Mouse (Mus musculus) cortical plate, adult 2 months (tissue): ENCODE measurements around the gene Exosc7. TPM values are rescaled to one million over a fixed set of nuclear protein-coding genes. Genes with fewer than 3 reads are reported as not detected.

ENCODE experiments used
- H3K27ac ChIP-seq: fragments of 200-500 bp; 2 replicates; pipeline ENCODE4 v1.5.1; 2012; ENCODE audit warnings: low read length, control low read depth, inconsistent platforms; ENCODE audit not compliant: insufficient read depth
- H3K4me1 ChIP-seq: fragments of 200-500 bp; 2 replicates; pipeline ENCODE4 v1.6.1; 2011; ENCODE audit warnings: low read length; ENCODE audit not compliant: control insufficient read depth, insufficient read depth
- H3K4me3 ChIP-seq: fragments of 200-500 bp; 2 replicates; pipeline ENCODE4 v1.5.1; 2011; ENCODE audit warnings: mild to moderate bottlenecking, low read length, control low read depth; ENCODE audit not compliant: insufficient read depth
- CTCF ChIP-seq: fragments of 200-500 bp; IDR thresholded peaks from 2 replicates; pipeline ENCODE4 v1.5.1; 2011; ENCODE audit warnings: mild to moderate bottlenecking, control low read depth, low read length; ENCODE audit not compliant: insufficient read depth; ENCODE audit errors: extremely low read depth
- POLR2A ChIP-seq: fragments of 200-500 bp; IDR thresholded peaks from 2 replicates; pipeline ENCODE4 v1.6.1; 2011; ENCODE audit warnings: mild to moderate bottlenecking, low read length, control low read depth; ENCODE audit not compliant: insufficient read depth; ENCODE audit errors: extremely low read depth
- polyA plus RNA-seq: library from polyadenylated mRNA; depleted of rRNA; stranded (reverse); fragments of >200 nt; gene quantifications from 2 replicates; pipeline ENCODE4 v1.2.3, GENCODE M21; 2012

Gene Exosc7
- polyA plus RNA-seq, 1 experiment = 65.1 TPM

DNA sequence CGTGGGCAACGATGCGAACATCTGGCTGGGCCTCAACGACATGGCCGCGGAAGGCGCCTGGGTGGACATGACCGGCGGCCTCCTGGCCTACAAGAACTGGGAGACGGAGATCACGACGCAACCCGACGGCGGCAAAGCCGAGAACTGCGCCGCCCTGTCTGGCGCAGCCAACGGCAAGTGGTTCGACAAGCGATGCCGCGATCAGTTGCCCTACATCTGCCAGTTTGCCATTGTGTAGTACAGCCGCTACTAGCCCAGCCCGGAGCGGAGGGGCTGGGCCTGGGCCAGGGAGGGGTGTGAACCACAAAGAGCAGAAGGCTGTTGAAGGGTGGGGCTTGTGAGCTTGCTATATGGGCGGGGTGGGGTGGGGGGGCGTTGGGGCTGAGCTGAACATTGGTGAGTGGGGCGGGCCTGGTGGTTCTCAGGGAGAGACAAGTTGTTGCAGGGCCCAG is 43.9 kb downstream of the Exosc7 start:
- TF ChIP-seq POLR2A (no peak), CTCF (no peak)
- H3K4me3 ChIP-seq = no peak overlapping the region

DNA sequence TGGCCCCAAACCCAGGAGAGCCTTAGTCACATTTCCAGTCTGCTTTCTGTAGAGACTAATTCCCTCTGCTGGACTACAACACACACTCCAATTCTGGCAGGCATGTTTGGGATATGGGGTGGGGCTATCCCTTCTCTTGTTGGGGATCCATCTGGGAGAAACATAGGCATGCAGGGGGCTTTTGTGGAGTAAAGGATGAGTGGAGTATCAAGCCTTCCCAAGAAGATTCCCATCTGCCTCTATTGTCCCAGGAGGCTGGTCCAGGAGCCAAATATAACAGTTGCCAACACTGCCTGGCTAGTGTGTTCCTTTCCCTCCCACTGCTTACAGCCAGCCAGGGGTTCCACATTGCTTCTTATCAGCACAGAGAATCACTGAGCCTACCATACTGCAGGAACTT is 44.7 kb downstream of the Exosc7 start:
- Histone ChIP-seq H3K4me3 (no peak overlapping the region), H3K27ac (no peak overlapping the region), H3K4me1 (no peaks in the 10 kb centered on the region)
- no peak for TF ChIP-seq CTCF
- no peak for TF ChIP-seq POLR2A

More for the DNA sequence above, 43.9 kb downstream of the Exosc7 start:
- H3K4me1 ChIP-seq = no peaks in the 10 kb centered on the region
- H3K27ac ChIP-seq = no peak overlapping the region

DNA sequence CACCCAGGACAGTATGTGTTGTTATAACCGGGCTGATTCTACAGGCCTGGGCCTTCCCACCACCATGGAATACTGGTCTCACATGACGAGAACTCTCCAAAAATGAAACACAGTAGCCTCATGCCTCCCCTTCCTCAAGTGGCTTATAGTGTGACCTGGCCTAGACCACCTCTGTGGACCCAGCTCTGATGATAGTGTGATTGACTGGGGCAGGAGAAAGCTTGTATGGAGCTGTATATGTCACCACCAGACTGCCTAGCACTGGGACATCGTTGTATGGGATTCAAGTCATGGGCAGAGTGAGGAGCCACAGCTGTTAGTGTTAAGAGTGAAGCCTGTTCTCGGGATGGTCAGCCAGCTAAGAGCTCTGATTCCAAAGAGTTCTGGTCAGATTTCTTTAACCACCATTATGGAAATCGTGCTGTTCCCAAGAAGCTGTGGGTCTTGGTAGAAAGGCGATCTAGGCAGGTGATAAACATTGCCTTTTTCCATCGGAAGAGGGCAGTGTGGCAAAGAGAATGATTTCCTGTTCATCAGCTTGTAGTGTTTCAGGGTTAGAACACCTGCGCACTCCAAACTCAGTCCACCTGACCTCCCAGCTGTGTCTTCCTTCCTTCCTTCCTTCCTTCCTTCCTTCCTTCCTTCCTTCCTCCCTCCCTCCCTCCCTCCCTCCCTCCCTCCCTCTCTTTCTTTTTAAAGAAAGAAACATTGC is 45.3 kb downstream of the Exosc7 start:
- TF ChIP-seq POLR2A (no peak), CTCF (peak; percentile 70; the same call in 1 of the 2 replicates)
- no peak overlapping the region for H3K27ac ChIP-seq
- no peak overlapping the region for H3K4me3 ChIP-seq
- H3K4me1 ChIP-seq = no peaks in the 10 kb centered on the region

DNA sequence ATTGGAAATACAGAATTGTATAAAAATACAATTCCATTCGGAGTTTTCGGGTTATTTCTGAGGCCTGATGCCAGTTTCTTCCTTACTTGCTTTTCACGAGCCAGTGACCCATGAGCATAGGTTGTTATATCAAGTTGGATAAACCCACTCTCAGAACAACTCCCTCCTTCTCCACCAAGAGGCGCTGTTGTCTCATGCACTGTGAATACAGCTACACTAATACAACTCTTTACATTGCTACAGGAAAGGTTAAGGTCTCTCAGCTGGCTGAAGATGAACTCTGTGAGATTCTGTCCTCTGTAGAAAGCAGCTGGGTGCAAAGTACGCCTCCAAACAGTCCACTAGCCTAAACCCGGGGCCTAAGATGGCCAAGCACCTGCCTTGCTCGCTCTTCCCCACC is 46.3 kb downstream of the Exosc7 start:
- TF ChIP-seq CTCF (peak; percentile 78; the same call in 1 of the 2 replicates), POLR2A (no peak)
- H3K4me1 ChIP-seq = no peaks in the 10 kb centered on the region
- no peak overlapping the region for H3K27ac ChIP-seq
- no peak overlapping the region for H3K4me3 ChIP-seq

DNA sequence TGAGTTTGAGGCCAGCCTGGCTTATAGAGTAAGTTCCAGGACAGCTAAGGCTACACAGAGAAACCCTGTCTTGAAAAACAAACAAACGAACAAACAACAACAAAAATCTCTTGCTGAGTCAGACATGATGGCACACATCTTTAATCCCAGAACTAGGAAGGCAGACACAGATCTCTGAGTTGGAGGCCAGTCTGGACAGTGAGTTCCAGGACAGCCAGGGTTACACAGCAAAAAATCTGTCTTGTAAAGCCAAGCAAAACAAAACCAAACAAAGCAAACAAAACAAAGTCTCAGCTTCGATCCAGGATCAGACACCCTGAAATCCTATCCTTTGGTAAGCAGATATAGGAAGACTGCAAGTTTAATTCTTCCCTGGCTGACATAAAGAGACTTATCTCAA is 48.8 kb downstream of the Exosc7 start:
- Histone ChIP-seq H3K4me1 (no peaks in the 10 kb centered on the region), H3K4me3 (no peak overlapping the region), H3K27ac (no peak overlapping the region)
- TF ChIP-seq CTCF (no peak), POLR2A (no peak)

- TF ChIP-seq POLR2A = no peak
- no peak for TF ChIP-seq CTCF
- Histone ChIP-seq H3K4me1 (no peaks in the 10 kb centered on the region), H3K4me3 (no peak overlapping the region), H3K27ac (no peak overlapping the region)
Observed at GRCm38 (mm10) chr9:123162985-123163694, 50.1 kb downstream of the Exosc7 start.

DNA sequence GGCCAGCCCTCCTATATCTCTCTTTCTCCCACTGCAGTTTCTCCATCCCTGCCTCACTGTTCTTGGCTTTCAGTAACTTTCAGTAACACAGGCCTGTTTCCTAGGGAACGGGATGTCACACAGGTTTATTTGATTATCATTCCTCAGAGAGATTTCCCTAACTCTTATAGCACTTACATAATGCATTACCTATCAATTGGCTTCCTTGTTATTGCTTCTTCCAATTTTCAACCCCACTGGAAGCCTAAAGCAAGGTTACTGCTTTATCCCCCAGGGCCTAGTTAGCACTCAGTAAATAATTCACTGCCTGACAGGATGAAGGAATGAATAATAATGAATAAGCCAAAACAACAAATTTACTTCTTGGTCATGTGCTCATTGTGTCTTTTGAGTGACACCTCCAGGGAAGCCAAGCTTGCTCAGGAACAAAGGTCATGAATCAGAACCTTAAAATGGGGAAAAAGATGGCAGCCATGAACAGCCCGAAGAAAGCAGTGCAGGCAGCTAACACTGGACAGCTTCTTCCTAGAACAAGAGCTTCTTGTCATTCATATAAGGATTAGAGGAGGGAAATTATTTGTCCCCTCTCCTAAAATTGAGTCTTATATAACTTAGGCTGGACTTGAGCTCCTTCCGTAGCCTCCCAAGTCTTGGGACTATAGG is 52.9 kb downstream of the Exosc7 start:
- Histone ChIP-seq H3K27ac (no peak overlapping the region), H3K4me3 (no peak overlapping the region), H3K4me1 (no peaks in the 10 kb centered on the region)
- no peak for TF ChIP-seq CTCF
- no peak for TF ChIP-seq POLR2A

DNA sequence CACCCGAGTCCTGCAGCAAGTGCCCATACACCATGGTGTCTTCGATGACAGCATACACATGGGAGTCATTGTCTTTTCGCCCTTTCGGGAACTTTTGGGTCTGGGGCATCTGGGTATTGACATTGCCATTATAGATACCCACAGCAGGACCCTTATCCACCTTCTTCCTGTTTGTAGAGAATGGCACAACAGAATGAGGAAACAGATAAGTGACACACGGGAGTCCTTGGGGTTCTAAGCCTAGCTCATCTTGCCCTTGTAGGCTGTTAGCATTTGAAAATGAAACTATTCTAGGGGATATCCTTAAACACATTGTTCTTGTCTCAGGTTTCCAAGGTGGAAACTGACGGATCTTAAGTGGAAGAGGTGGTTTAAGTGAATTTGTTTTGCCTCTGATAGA is 60.7 kb downstream of the Exosc7 start:
- no peaks in the 10 kb centered on the region for H3K4me1 ChIP-seq
- H3K27ac ChIP-seq = no peak overlapping the region
- TF ChIP-seq CTCF = no peak
- no peak for TF ChIP-seq POLR2A
- no peak overlapping the region for H3K4me3 ChIP-seq

- TF ChIP-seq CTCF (no peak), POLR2A (no peak)
- Histone ChIP-seq H3K4me1 (no peaks in the 10 kb centered on the region), H3K4me3 (no peak overlapping the region), H3K27ac (no peak overlapping the region)
Observed at GRCm38 (mm10) chr9:123174356-123174755, 61.3 kb downstream of the Exosc7 start.
